In genomic region chr10:30517224-30517623, GRCm38 (mm10) we compare ENCODE assay signal across 18 mouse cellular contexts.
DNase-seq lines count a peak whose midpoint lies in the region; ATAC-seq lines count a peak whose summit lies in the region.
"Had no signal": no experiment of that assay in that cellular context is flagged by ENCODE, and none has a peak within 500 bp of the region (broad histone marks: within the 10 kb centered on the region; RNA-seq: fewer than 3 reads in every experiment).

No protein-coding gene starts in this region.

- H3K9ac ChIP-seq in midbrain, embryonic 11.5 days (ENCODE audit: low read length): no peak overlapping the region
- H3K9ac ChIP-seq: liver, embryonic 15.5 days had no signal

- no peaks in the 10 kb centered on the region for H3K27me3 ChIP-seq in midbrain, embryonic 11.5 days (ENCODE audit: control insufficient read depth, insufficient read depth, low read length)
- no peaks in the 10 kb centered on the region for H3K27me3 ChIP-seq in midbrain, embryonic 10.5 days (ENCODE audit: low read depth, poor library complexity, severe bottlenecking)
- no peaks in the 10 kb centered on the region for H3K27me3 ChIP-seq in forebrain, embryonic 10.5 days (ENCODE audit: poor library complexity, severe bottlenecking)
- H3K27me3 ChIP-seq: liver, embryonic 15.5 days had no signal

- no peak overlapping the region for H3K4me3 ChIP-seq in midbrain, embryonic 11.5 days (ENCODE audit: low read depth, low read length)
- no peak overlapping the region for H3K4me3 ChIP-seq in midbrain, embryonic 10.5 days
- H3K4me3 ChIP-seq in forebrain, embryonic 10.5 days: no peak overlapping the region
- H3K4me3 ChIP-seq: hindbrain, embryonic 10.5 days; liver, embryonic 15.5 days had no signal

- 0 out of 2 replicates have a peak, but pooled peaks have one; percentile 40 for ATAC-seq in midbrain, embryonic 11.5 days (ENCODE audit: low FRiP score)
- ATAC-seq: inflammation-experienced regulatory T-cells, adult 6 months had no signal

- WGBS in midbrain, embryonic 11.5 days: 71% methylated on average over 2 of the region's 2 CpGs
- WGBS in midbrain, embryonic 10.5 days: 79% methylated on average over 2 of the region's 2 CpGs
- 78% methylated on average over 2 of the region's 2 CpGs for WGBS in forebrain, embryonic 10.5 days

- H3K9me3 ChIP-seq in midbrain, embryonic 11.5 days (ENCODE audit: control insufficient read depth, low read length): no peaks in the 10 kb centered on the region
- no peaks in the 10 kb centered on the region for H3K9me3 ChIP-seq in midbrain, embryonic 10.5 days (replicated peaks)
- H3K9me3 ChIP-seq in forebrain, embryonic 10.5 days: no peaks in the 10 kb centered on the region
- H3K9me3 ChIP-seq: G1E; hindbrain, embryonic 10.5 days; liver, embryonic 15.5 days had no signal

- H3K27ac ChIP-seq in midbrain, embryonic 11.5 days (ENCODE audit: low read depth, low read length): no peak overlapping the region
- no peak overlapping the region for H3K27ac ChIP-seq in midbrain, embryonic 10.5 days (replicated peaks)
- no peak overlapping the region for H3K27ac ChIP-seq in forebrain, embryonic 10.5 days
- H3K27ac ChIP-seq: hindbrain, embryonic 10.5 days; liver, embryonic 15.5 days had no signal

- H3K4me2 ChIP-seq in midbrain, embryonic 11.5 days: no peak overlapping the region
- H3K4me2 ChIP-seq: heart, embryonic 11.5 days; liver, embryonic 15.5 days had no signal

- H3K36me3 ChIP-seq in midbrain, embryonic 11.5 days (ENCODE audit: control insufficient read depth, insufficient read depth, low read length): no peaks in the 10 kb centered on the region
- no peaks in the 10 kb centered on the region for H3K36me3 ChIP-seq in midbrain, embryonic 10.5 days
- no peaks in the 10 kb centered on the region for H3K36me3 ChIP-seq in forebrain, embryonic 10.5 days (replicated peaks)
- H3K36me3 ChIP-seq: hindbrain, embryonic 10.5 days; liver, embryonic 15.5 days had no signal

- no peaks in the 10 kb centered on the region for H3K4me1 ChIP-seq in midbrain, embryonic 11.5 days (ENCODE audit: control insufficient read depth, insufficient read depth, low read length)
- H3K4me1 ChIP-seq in midbrain, embryonic 10.5 days: peaks cover 10% of the 10 kb centered on the region
- H3K4me1 ChIP-seq in forebrain, embryonic 10.5 days: 0 out of 2 replicates have a peak, but pooled peaks cover 5% of the 10 kb centered on the region
- H3K4me1 ChIP-seq: hindbrain, embryonic 10.5 days; liver, embryonic 15.5 days had no signal

- peak; percentile 13 for DNase-seq in kidney, postnatal 10 days
- no peak for DNase-seq in kidney, adult 8-10 months
- DNase-seq in midbrain, embryonic 11.5 days (ENCODE audit: low spot score, missing footprints): no peak
- no peak for DNase-seq in midbrain, embryonic 10.5 days (ENCODE audit: low spot score)
- DNase-seq in NIH3T3 (ENCODE audit: low read depth): peak; percentile 25
- DNase-seq in adipocyte (ENCODE audit: low spot score): no peak
- DNase-seq in B cell, adult 2 months: no peak
- DNase-seq in forebrain, embryonic 10.5 days (ENCODE audit: extremely low spot score, low spot score): no peak
- DNase-seq: cerebellum, adult 11 months; gastrocnemius, postnatal 14 days; layer of hippocampus, postnatal 36 days; left cerebral cortex, postnatal 4 days; retina, postnatal 1 day had no signal

Comparison
In these comparisons a context has a peak if more than half of its experiments do, and no peak if none do; other contexts are left out.
1. DNase-seq: peak in kidney, postnatal 10 days (single experiment) and NIH3T3 (single experiment); none in kidney, adult 8-10 months (0 of 2), midbrain, embryonic 11.5 days (single experiment), midbrain, embryonic 10.5 days (single experiment), adipocyte (single experiment), B cell, adult 2 months (0 of 2) and forebrain, embryonic 10.5 days (single experiment).